Mouse (Mus musculus): Measurements from ENCODE around the gene Olfr479. TPM values are rescaled to one million over a fixed set of nuclear protein-coding genes. Genes with fewer than 3 reads are reported as not detected.
"Not testable (repeated sequence)": the region's sequence is repeated elsewhere in the genome, so short reads cannot be mapped to it uniquely, and the experiment has no call there.

Gene Olfr479
- polyA plus RNA-seq (2015; fragmentation: Nextera tagmentation; extraction: Ambion mirVana): not detected in 2 replicates

GRCm38 (mm10) chr7:108050393-108050792, at the start of gene Olfr479:
Gene Olfr479, plus strand, starts transcription at chr7:108050693.
- no peak for ATAC-seq (ENCODE audit: low read depth)
- H3K27ac ChIP-seq (replicated peaks): no peak within 1 kb of the TSS
- no peaks in the 10 kb centered on the region for H3K27me3 ChIP-seq
- no peak within 1 kb of the TSS for H3K4me2 ChIP-seq
- H3K4me3 ChIP-seq: no peak within 1 kb of the TSS
- no peak within 1 kb of the TSS for H3K9ac ChIP-seq
- H3K4me1 ChIP-seq (replicated peaks): no peaks in the 10 kb centered on the region
- WGBS: 91% methylated on average over 2 of the region's 2 CpGs
- no peaks in the 10 kb centered on the region for H3K9me3 ChIP-seq
- no peaks in the 10 kb centered on the region for H3K36me3 ChIP-seq

DNA sequence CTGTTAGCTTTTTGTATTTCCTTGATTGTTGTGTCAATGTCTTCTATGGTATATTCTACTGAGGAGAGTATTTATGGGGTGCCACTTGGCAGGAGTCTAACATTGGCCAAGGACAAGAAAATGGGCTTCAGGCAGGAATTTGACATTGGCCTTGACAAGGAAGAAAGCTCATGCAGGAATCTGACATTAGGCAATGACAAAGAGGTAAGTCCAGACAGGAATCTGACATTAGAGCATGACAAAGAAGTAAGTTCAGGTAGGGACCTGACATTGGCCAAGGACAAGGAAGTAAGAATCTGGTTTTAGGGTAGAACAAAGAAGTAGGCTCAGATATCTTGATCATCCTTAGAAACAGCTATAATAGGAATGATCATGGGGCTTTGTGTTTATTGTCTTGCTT, 36.2 kb upstream of the Olfr479 start:
- H3K4me2 ChIP-seq; H3K27me3 ChIP-seq; H3K4me3 ChIP-seq; H3K27ac ChIP-seq (replicated peaks); H3K9ac ChIP-seq; H3K4me1 ChIP-seq (replicated peaks); ATAC-seq (ENCODE audit: low read depth); H3K9me3 ChIP-seq; H3K36me3 ChIP-seq: not testable (repeated sequence)

GRCm38 (mm10) chr7:108033889-108034288, 16.6 kb upstream of the Olfr479 start, which contains the start of gene Olfr478:
Gene Olfr478, minus strand, starts transcription at chr7:108033989.
- no peaks in the 10 kb centered on the region for H3K4me1 ChIP-seq (replicated peaks)
- no peaks in the 10 kb centered on the region for H3K36me3 ChIP-seq
- no peaks in the 10 kb centered on the region for H3K27me3 ChIP-seq
- ATAC-seq (ENCODE audit: low read depth): no peak
- 84% methylated on average over 3 of the region's 3 CpGs for WGBS
- H3K9ac ChIP-seq: no peak within 1 kb of the TSS
- no peak within 1 kb of the TSS for H3K4me3 ChIP-seq
- H3K4me2 ChIP-seq: no peak within 1 kb of the TSS
- H3K27ac ChIP-seq (replicated peaks): no peak within 1 kb of the TSS
- no peaks in the 10 kb centered on the region for H3K9me3 ChIP-seq

DNA sequence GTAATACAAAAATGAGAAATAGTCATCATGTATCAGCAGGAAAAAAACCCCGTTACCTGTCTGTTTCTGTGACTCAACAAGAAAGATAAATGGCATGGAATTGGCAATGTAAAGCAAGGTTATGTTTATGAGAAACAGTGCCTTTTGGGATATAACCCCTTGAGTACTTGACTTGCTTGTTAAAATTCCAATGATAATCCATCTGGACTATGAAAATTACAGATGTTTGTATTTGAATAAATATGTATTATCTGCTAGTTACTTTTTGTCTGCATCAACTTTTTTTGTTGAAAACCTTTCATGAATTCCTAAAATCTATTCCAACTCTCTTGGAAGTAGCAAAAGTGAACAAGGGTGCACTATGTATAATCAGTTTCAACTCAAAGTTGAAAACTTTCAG, 16.8 kb downstream of the Olfr479 start, which contains the start of gene Olfr480:
Gene Olfr480 (minus strand): TSS at position 101 of the 400 bp plus-strand sequence.
- ATAC-seq (ENCODE audit: low read depth): no peak
- no peaks in the 10 kb centered on the region for H3K36me3 ChIP-seq

GRCm38 (mm10) chr7:108079555-108079954, 29.1 kb downstream of the Olfr479 start, which contains the start of gene Olfr481:
Gene Olfr481, plus strand, starts transcription at chr7:108079855.
- no peak within 1 kb of the TSS for H3K27ac ChIP-seq (replicated peaks)
- no peak within 1 kb of the TSS for H3K4me3 ChIP-seq
- ATAC-seq (ENCODE audit: low read depth): no peak
- H3K4me1 ChIP-seq (replicated peaks): no peaks in the 10 kb centered on the region
- H3K4me2 ChIP-seq: no peak within 1 kb of the TSS
- H3K9ac ChIP-seq: no peak within 1 kb of the TSS
- no peaks in the 10 kb centered on the region for H3K36me3 ChIP-seq
- H3K27me3 ChIP-seq: no peaks in the 10 kb centered on the region
- H3K9me3 ChIP-seq: no peaks in the 10 kb centered on the region

More for the DNA sequence above, 16.8 kb downstream of the Olfr479 start, which contains the start of gene Olfr480:
- no peaks in the 10 kb centered on the region for H3K27me3 ChIP-seq
- H3K9ac ChIP-seq: no peak within 1 kb of the TSS
- H3K27ac ChIP-seq (replicated peaks): no peak within 1 kb of the TSS
- no peaks in the 10 kb centered on the region for H3K4me1 ChIP-seq (replicated peaks)
- H3K4me2 ChIP-seq: no peak within 1 kb of the TSS
- no peaks in the 10 kb centered on the region for H3K9me3 ChIP-seq
- WGBS: 93% methylated on average over 1 of the region's 1 CpGs
- H3K4me3 ChIP-seq: no peak within 1 kb of the TSS

DNA sequence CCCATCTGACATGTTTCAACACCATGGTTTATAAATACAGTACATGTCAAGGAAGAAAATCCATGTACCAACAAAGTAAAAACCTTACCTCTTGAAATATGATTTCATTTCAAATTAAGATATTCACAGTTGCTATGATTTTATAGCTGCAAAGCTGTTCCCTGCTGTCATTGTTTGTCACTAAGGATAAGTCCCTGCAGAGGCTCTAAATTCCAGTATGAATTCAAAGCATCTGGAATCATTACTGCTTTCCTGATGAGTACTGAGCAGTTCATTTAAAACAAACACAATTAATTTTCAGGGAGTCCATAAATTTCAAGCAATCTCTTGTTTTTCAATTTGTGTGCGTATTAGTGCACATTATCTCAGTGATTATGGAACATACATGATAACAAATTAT, 47.0 kb downstream of the Olfr479 start, which contains the start of gene Olfr482:
Gene Olfr482 (minus strand): TSS at position 101 of the 400 bp plus-strand sequence.
- H3K36me3 ChIP-seq: no peaks in the 10 kb centered on the region

GRCm38 (mm10) chr7:108100549-108100948, 50.1 kb downstream of the Olfr479 start, which contains the start of gene Olfr483:
Gene Olfr483, plus strand, starts transcription at chr7:108100849.
- no peak within 1 kb of the TSS for H3K4me2 ChIP-seq
- no peak within 1 kb of the TSS for H3K9ac ChIP-seq
- no peaks in the 10 kb centered on the region for H3K36me3 ChIP-seq
- 91% methylated on average over 1 of the region's 1 CpGs for WGBS
- no peak for ATAC-seq (ENCODE audit: low read depth)
- no peaks in the 10 kb centered on the region for H3K9me3 ChIP-seq
- H3K4me1 ChIP-seq (replicated peaks): no peaks in the 10 kb centered on the region
- no peak within 1 kb of the TSS for H3K4me3 ChIP-seq
- H3K27ac ChIP-seq (replicated peaks): no peak within 1 kb of the TSS
- no peaks in the 10 kb centered on the region for H3K27me3 ChIP-seq

More for the DNA sequence above, 47.0 kb downstream of the Olfr479 start, which contains the start of gene Olfr482:
- no peak for ATAC-seq (ENCODE audit: low read depth)
- Histone ChIP-seq H3K4me3 (no peak within 1 kb of the TSS), H3K27ac (replicated peaks) (no peak within 1 kb of the TSS), H3K27me3 (no peaks in the 10 kb centered on the region), H3K4me2 (no peak within 1 kb of the TSS), H3K9ac (no peak within 1 kb of the TSS), H3K4me1 (replicated peaks) (no peaks in the 10 kb centered on the region), H3K9me3 (no peaks in the 10 kb centered on the region)
- 72% methylated on average over 1 of the region's 1 CpGs for WGBS

Other genes starting within 250 kb of the Olfr479 start
- not detected in 2 replicates for gene Ovch2, start 249.5 kb upstream of the Olfr479 start, polyA plus RNA-seq (2015; fragmentation: Nextera tagmentation; extraction: Ambion mirVana)
- not detected in 2 replicates for gene Olfr467, start 238.4 kb upstream of the Olfr479 start, polyA plus RNA-seq (2015; fragmentation: Nextera tagmentation; extraction: Ambion mirVana)
- not detected in 2 replicates for gene Olfr469, start 225.2 kb upstream of the Olfr479 start, polyA plus RNA-seq (2015; fragmentation: Nextera tagmentation; extraction: Ambion mirVana)
- not detected in 2 replicates for gene Olfr470, start 203.2 kb upstream of the Olfr479 start, polyA plus RNA-seq (2015; fragmentation: Nextera tagmentation; extraction: Ambion mirVana)
- not detected in 2 replicates for gene Olfr472, start 152.8 kb upstream of the Olfr479 start, polyA plus RNA-seq (2015; fragmentation: Nextera tagmentation; extraction: Ambion mirVana)
- not detected in 2 replicates for gene Olfr473, start 120.2 kb upstream of the Olfr479 start, polyA plus RNA-seq (2015; fragmentation: Nextera tagmentation; extraction: Ambion mirVana)
- not detected in 2 replicates for gene Olfr474, start 96.0 kb upstream of the Olfr479 start, polyA plus RNA-seq (2015; fragmentation: Nextera tagmentation; extraction: Ambion mirVana)
- not detected in 2 replicates for gene Olfr476, start 85.9 kb upstream of the Olfr479 start, polyA plus RNA-seq (2015; fragmentation: Nextera tagmentation; extraction: Ambion mirVana)
- gene Olfr477, start 64.0 kb upstream of the Olfr479 start, polyA plus RNA-seq (2015; fragmentation: Nextera tagmentation; extraction: Ambion mirVana): not detected in 2 replicates
- not detected in 2 replicates for gene Olfr478, start 16.7 kb upstream of the Olfr479 start, polyA plus RNA-seq (2015; fragmentation: Nextera tagmentation; extraction: Ambion mirVana)
- gene Olfr480, start 16.7 kb downstream of the Olfr479 start, polyA plus RNA-seq (2015; fragmentation: Nextera tagmentation; extraction: Ambion mirVana): not detected in 2 replicates
- gene Olfr481, start 29.2 kb downstream of the Olfr479 start, polyA plus RNA-seq (2015; fragmentation: Nextera tagmentation; extraction: Ambion mirVana): not detected in 2 replicates
- gene Olfr482, start 46.9 kb downstream of the Olfr479 start, polyA plus RNA-seq (2015; fragmentation: Nextera tagmentation; extraction: Ambion mirVana): not detected in 2 replicates
- not detected in 2 replicates for gene Olfr483, start 50.2 kb downstream of the Olfr479 start, polyA plus RNA-seq (2015; fragmentation: Nextera tagmentation; extraction: Ambion mirVana)
- gene Olfr484, start 76.8 kb downstream of the Olfr479 start, polyA plus RNA-seq (2015; fragmentation: Nextera tagmentation; extraction: Ambion mirVana): not detected in 2 replicates
- not detected in 2 replicates for gene Olfr485, start 109.2 kb downstream of the Olfr479 start, polyA plus RNA-seq (2015; fragmentation: Nextera tagmentation; extraction: Ambion mirVana)
- gene Olfr486, start 122.0 kb downstream of the Olfr479 start, polyA plus RNA-seq (2015; fragmentation: Nextera tagmentation; extraction: Ambion mirVana): not detected in 2 replicates
- not detected in 2 replicates for gene Olfr487, start 163.9 kb downstream of the Olfr479 start, polyA plus RNA-seq (2015; fragmentation: Nextera tagmentation; extraction: Ambion mirVana)
- not detected in 2 replicates for gene Olfr488, start 207.7 kb downstream of the Olfr479 start, polyA plus RNA-seq (2015; fragmentation: Nextera tagmentation; extraction: Ambion mirVana)
- gene Olfr490, start 238.2 kb downstream of the Olfr479 start, polyA plus RNA-seq (2015; fragmentation: Nextera tagmentation; extraction: Ambion mirVana): not detected in 2 replicates

Measured in neural tube, embryonic 13.5 days (tissue).